Mouse (Mus musculus): ENCODE results near the gene Sptlc2. TPM values are rescaled to one million over a fixed set of nuclear protein-coding genes. Genes with fewer than 3 reads are reported as not detected.

The Sptlc2 gene
- polyA plus RNA-seq (2014; fragmentation: Nextera tagmentation; extraction: Ambion mirVana): 69.1 and 79.3 TPM in 2 replicates

DNA sequence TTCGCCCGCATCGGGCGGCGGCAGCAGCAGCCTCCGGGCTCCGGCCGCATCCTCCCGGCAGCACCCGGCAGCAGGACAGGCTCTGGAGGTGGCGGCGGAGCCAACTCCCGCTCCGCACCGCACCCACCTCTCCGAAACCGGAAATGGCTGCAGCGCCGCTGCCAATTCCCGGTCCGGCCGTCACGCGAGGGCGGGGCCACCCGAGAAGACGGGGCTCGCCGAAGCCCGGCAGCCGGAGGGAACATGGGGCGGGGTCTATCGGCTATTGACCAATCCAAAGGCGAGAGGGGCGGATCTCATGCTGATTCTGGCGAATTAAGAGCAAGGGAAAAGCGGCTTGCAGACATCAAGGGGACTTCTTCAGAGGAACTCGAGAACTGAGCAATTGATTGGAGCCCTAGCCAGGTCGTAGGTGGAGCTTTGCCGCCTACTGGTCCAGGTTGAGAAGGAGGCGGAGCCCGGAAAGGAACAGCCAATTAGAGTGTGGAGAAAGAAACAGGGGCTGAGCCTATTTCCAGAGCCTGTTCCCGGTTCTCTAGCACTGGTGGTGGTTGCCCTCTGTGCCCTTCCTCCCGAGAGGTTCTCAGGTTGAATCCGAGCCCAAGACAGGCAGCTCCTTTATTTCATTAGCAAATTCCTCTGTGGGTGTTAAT lies at the start of gene Sptlc2:
Sptlc2 (minus strand) TSS at position 234 of the 653 bp plus-strand sequence.
- Histone ChIP-seq H3K4me3 (ENCODE audit: control insufficient read depth in 1 of 2, insufficient read depth in 1 of 2, low read depth in 1 of 2, low read length in 2 of 2) (peak within 1 kb of the TSS; percentile 90 to 94), H3K4me2 (ENCODE audit: low read length) (peak within 1 kb of the TSS; percentile 81), H3K27me3 (ENCODE audit: control insufficient read depth, insufficient read depth, low read length) (no peaks in the 10 kb centered on the region), H3K9me3 (ENCODE audit: control insufficient read depth, low read length) (no peaks in the 10 kb centered on the region), H3K27ac (replicated peaks in 1 of 2; ENCODE audit: control insufficient read depth in 1 of 2, insufficient read depth in 1 of 2, low read depth in 2 of 2, low read length in 2 of 2) (peak within 1 kb of the TSS; percentile 73 to 85), H3K36me3 (ENCODE audit: control insufficient read depth, insufficient read depth, low read length) (no peaks in the 10 kb centered on the region), H3K9ac (ENCODE audit: low read length) (peak within 1 kb of the TSS; percentile 91), H3K4me1 (ENCODE audit: control insufficient read depth in 2 of 2, insufficient read depth in 2 of 2, low read length in 2 of 2) (peaks cover 3 to 13% of the 10 kb centered on the region in 2 experiments; a peak in 3 of 4 replicates)
- WGBS: under 1% methylated on average over 45 of the region's 45 CpGs
- ATAC-seq (ENCODE audit: insufficient number of reproducible peaks, insufficient read depth, low FRiP score, low read depth): peak; percentile 98

GRCm38 (mm10) chr12:87428885-87429284 lies 40.7 kb upstream of the Sptlc2 start:
- Histone ChIP-seq H3K4me1 (ENCODE audit: control insufficient read depth in 2 of 2, insufficient read depth in 2 of 2, low read length in 2 of 2) (no peaks in the 10 kb centered on the region), H3K9ac (ENCODE audit: low read length) (no peak overlapping the region), H3K9me3 (ENCODE audit: control insufficient read depth, low read length) (no peaks in the 10 kb centered on the region), H3K36me3 (ENCODE audit: control insufficient read depth, insufficient read depth, low read length) (peaks cover 93% of the 10 kb centered on the region), H3K27me3 (ENCODE audit: control insufficient read depth, insufficient read depth, low read length) (no peaks in the 10 kb centered on the region), H3K4me2 (ENCODE audit: low read length) (no peak overlapping the region), H3K4me3 (ENCODE audit: control insufficient read depth in 1 of 2, insufficient read depth in 1 of 2, low read depth in 1 of 2, low read length in 2 of 2) (no peak overlapping the region), H3K27ac (replicated peaks in 1 of 2; ENCODE audit: control insufficient read depth in 1 of 2, insufficient read depth in 1 of 2, low read depth in 2 of 2, low read length in 2 of 2) (no peak overlapping the region)
- whole genome bisulfite sequencing: 86% methylated on average over 8 of the region's 8 CpGs
- no peak for ATAC-seq (ENCODE audit: insufficient number of reproducible peaks, insufficient read depth, low FRiP score, low read depth)

- no peaks in the 10 kb centered on the region for H3K27me3 ChIP-seq (ENCODE audit: control insufficient read depth, insufficient read depth, low read length)
- no peak overlapping the region for H3K4me3 ChIP-seq (ENCODE audit: control insufficient read depth in 1 of 2, insufficient read depth in 1 of 2, low read depth in 1 of 2, low read length in 2 of 2)
- WGBS: 82% methylated on average over 2 of the region's 2 CpGs
- H3K9ac ChIP-seq (ENCODE audit: low read length): no peak overlapping the region
- no peak for ATAC-seq (ENCODE audit: insufficient number of reproducible peaks, insufficient read depth, low FRiP score, low read depth)
- no peaks in the 10 kb centered on the region for H3K9me3 ChIP-seq (ENCODE audit: control insufficient read depth, low read length)
- H3K4me2 ChIP-seq (ENCODE audit: low read length): no peak overlapping the region
- no peak overlapping the region for H3K27ac ChIP-seq (replicated peaks in 1 of 2; ENCODE audit: control insufficient read depth in 1 of 2, insufficient read depth in 1 of 2, low read depth in 2 of 2, low read length in 2 of 2)
- no peaks in the 10 kb centered on the region for H3K4me1 ChIP-seq (ENCODE audit: control insufficient read depth in 2 of 2, insufficient read depth in 2 of 2, low read length in 2 of 2)
- peaks cover 88% of the 10 kb centered on the region for H3K36me3 ChIP-seq (ENCODE audit: control insufficient read depth, insufficient read depth, low read length)
These were observed 40.1 kb upstream of the Sptlc2 start for GRCm38 (mm10) chr12:87428295-87428694.

GRCm38 (mm10) chr12:87426354-87427031 lies 38.3 kb upstream of the Sptlc2 start:
- Histone ChIP-seq H3K9ac (ENCODE audit: low read length) (no peak overlapping the region), H3K27ac (replicated peaks in 1 of 2; ENCODE audit: control insufficient read depth in 1 of 2, insufficient read depth in 1 of 2, low read depth in 2 of 2, low read length in 2 of 2) (no peak overlapping the region), H3K36me3 (ENCODE audit: control insufficient read depth, insufficient read depth, low read length) (peaks cover 75% of the 10 kb centered on the region), H3K4me1 (ENCODE audit: control insufficient read depth in 2 of 2, insufficient read depth in 2 of 2, low read length in 2 of 2) (no peaks in the 10 kb centered on the region), H3K27me3 (ENCODE audit: control insufficient read depth, insufficient read depth, low read length) (no peaks in the 10 kb centered on the region), H3K9me3 (ENCODE audit: control insufficient read depth, low read length) (no peaks in the 10 kb centered on the region), H3K4me3 (ENCODE audit: control insufficient read depth in 1 of 2, insufficient read depth in 1 of 2, low read depth in 1 of 2, low read length in 2 of 2) (no peak overlapping the region), H3K4me2 (ENCODE audit: low read length) (no peak overlapping the region)
- ATAC-seq (ENCODE audit: insufficient number of reproducible peaks, insufficient read depth, low FRiP score, low read depth): no peak
- WGBS: 90% methylated on average over 5 of the region's 5 CpGs

DNA sequence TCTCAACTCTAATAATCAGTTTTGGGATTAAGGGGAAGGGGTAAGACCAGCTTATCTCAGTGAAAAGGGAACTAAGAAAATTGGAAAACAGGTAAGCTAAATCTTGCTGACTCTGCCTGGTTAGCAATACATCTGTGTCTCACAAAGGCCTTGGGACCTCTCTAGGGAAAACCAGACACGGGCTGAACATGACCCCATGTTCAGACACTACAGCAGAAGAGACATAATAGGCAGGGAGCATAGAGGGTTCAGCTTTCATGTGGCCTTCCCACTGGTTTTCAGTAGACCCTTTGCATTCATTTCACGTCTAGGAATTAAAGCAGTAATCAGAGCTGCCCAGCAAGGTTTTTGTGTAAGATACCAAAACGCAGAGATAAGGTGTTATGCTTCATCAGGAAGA lies 36.4 kb upstream of the Sptlc2 start:
- Histone ChIP-seq H3K4me2 (ENCODE audit: low read length) (no peak overlapping the region), H3K36me3 (ENCODE audit: control insufficient read depth, insufficient read depth, low read length) (peaks cover 56% of the 10 kb centered on the region), H3K4me1 (ENCODE audit: control insufficient read depth in 2 of 2, insufficient read depth in 2 of 2, low read length in 2 of 2) (no peaks in the 10 kb centered on the region), H3K27me3 (ENCODE audit: control insufficient read depth, insufficient read depth, low read length) (no peaks in the 10 kb centered on the region), H3K27ac (replicated peaks in 1 of 2; ENCODE audit: control insufficient read depth in 1 of 2, insufficient read depth in 1 of 2, low read depth in 2 of 2, low read length in 2 of 2) (no peak overlapping the region), H3K9me3 (ENCODE audit: control insufficient read depth, low read length) (no peaks in the 10 kb centered on the region), H3K4me3 (ENCODE audit: control insufficient read depth in 1 of 2, insufficient read depth in 1 of 2, low read depth in 1 of 2, low read length in 2 of 2) (no peak overlapping the region), H3K9ac (ENCODE audit: low read length) (no peak overlapping the region)
- WGBS: 40% methylated on average over 3 of the region's 3 CpGs
- no peak for ATAC-seq (ENCODE audit: insufficient number of reproducible peaks, insufficient read depth, low FRiP score, low read depth)

DNA sequence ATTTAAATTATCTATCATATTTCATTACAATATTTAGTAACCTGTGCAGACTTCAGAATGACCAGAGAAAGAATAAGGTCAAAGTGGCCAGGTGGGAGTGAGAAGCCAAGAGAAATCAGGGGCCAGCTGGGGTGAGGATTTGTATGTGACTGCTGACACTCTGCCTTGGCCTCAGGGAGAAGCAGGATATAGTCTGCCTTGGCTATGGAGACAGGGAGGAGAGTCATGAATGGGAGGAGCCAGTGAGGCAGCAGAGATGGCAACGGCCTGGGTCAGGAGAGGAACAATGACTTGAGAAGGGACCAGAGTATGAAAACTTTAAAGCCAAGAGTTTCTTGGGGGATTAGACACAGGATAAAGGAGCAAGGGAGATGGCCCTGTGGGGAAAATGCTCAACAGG lies 35.5 kb upstream of the Sptlc2 start:
- H3K27me3 ChIP-seq (ENCODE audit: control insufficient read depth, insufficient read depth, low read length): no peaks in the 10 kb centered on the region
- no peak overlapping the region for H3K27ac ChIP-seq (replicated peaks in 1 of 2; ENCODE audit: control insufficient read depth in 1 of 2, insufficient read depth in 1 of 2, low read depth in 2 of 2, low read length in 2 of 2)
- ATAC-seq (ENCODE audit: insufficient number of reproducible peaks, insufficient read depth, low FRiP score, low read depth): no peak
- H3K9ac ChIP-seq (ENCODE audit: low read length): no peak overlapping the region
- H3K36me3 ChIP-seq (ENCODE audit: control insufficient read depth, insufficient read depth, low read length): peaks cover 48% of the 10 kb centered on the region
- no peaks in the 10 kb centered on the region for H3K4me1 ChIP-seq (ENCODE audit: control insufficient read depth in 2 of 2, insufficient read depth in 2 of 2, low read length in 2 of 2)
- no peaks in the 10 kb centered on the region for H3K9me3 ChIP-seq (ENCODE audit: control insufficient read depth, low read length)
- 39% methylated on average over 1 of the region's 1 CpGs for WGBS
- no peak overlapping the region for H3K4me3 ChIP-seq (ENCODE audit: control insufficient read depth in 1 of 2, insufficient read depth in 1 of 2, low read depth in 1 of 2, low read length in 2 of 2)
- H3K4me2 ChIP-seq (ENCODE audit: low read length): no peak overlapping the region

DNA sequence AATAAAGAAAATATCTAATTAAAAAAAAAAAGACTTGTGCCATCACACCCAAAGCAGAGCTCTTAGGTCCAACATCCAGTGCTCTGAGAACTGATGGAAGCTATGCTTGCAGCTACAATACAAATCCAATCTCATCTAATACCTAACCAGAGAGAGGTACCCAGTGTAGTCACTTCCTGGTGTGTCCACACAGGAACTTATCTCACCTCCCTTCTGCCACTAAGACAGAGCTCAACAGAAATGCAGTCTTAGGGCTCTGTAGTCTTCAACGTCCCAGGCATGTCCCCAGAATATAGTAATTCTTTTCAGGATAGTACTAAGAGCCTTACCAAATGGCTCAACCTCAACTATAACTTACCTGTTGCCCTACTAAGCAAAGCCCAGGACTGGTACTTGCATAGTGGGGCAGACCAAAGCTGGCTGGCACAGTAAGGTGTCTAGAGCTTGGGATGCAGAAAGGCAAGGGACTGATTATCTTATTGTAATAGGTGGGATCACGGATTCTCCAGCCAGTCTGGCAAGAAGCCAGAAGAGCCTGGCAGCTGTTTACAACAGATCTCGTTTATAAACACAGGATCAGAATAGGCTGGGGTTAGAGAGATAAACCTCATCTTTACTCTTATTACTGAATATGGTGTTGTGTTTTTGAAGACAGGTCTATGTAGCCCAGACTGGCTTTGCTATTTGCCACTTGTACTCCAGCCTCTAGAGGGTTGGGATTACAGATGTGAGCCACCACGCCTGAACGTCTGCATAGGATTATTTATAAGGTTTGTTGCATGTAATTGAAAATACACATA lies 33.8 kb upstream of the Sptlc2 start:
- H3K27ac ChIP-seq (replicated peaks in 1 of 2; ENCODE audit: control insufficient read depth in 1 of 2, insufficient read depth in 1 of 2, low read depth in 2 of 2, low read length in 2 of 2): no peak overlapping the region
- no peak overlapping the region for H3K4me3 ChIP-seq (ENCODE audit: control insufficient read depth in 1 of 2, insufficient read depth in 1 of 2, low read depth in 1 of 2, low read length in 2 of 2)
- 70% methylated on average over 5 of the region's 5 CpGs for WGBS
- peaks cover 30% of the 10 kb centered on the region for H3K36me3 ChIP-seq (ENCODE audit: control insufficient read depth, insufficient read depth, low read length)
- H3K9me3 ChIP-seq (ENCODE audit: control insufficient read depth, low read length): no peaks in the 10 kb centered on the region
- ATAC-seq (ENCODE audit: insufficient number of reproducible peaks, insufficient read depth, low FRiP score, low read depth): no peak
- H3K9ac ChIP-seq (ENCODE audit: low read length): no peak overlapping the region
- no peaks in the 10 kb centered on the region for H3K27me3 ChIP-seq (ENCODE audit: control insufficient read depth, insufficient read depth, low read length)
- no peak overlapping the region for H3K4me2 ChIP-seq (ENCODE audit: low read length)
- H3K4me1 ChIP-seq (ENCODE audit: control insufficient read depth in 2 of 2, insufficient read depth in 2 of 2, low read length in 2 of 2): no peaks in the 10 kb centered on the region
